Mouse (Mus musculus): ENCODE data around the gene Gm19345. TPM values are rescaled to one million over a fixed set of nuclear protein-coding genes. Genes with fewer than 3 reads are reported as not detected.

The Gm19345 gene
- polyA plus RNA-seq, 1 experiment: not detected

GRCm38 (mm10) chr7:19871943-19872601 is 20.3 kb downstream of the Gm19345 start:
- H3K4me3 ChIP-seq (ENCODE audit: insufficient read depth, low read depth, low read length): no peak overlapping the region
- no peaks in the 10 kb centered on the region for H3K36me3 ChIP-seq (ENCODE audit: control insufficient read depth, insufficient read depth, low read length)
- TF ChIP-seq POLR2A (IDR thresholded peaks at IDR 0.05; ENCODE audit: low read depth, low read length): no peak
- peak; percentile 84 for TF ChIP-seq CTCF (conservative IDR thresholded peaks at IDR 0.05; ENCODE audit: insufficient read depth, insufficient read length, low read depth, low read length)
- WGBS: 45% methylated on average over 5 of the region's 5 CpGs
- peak overlapping the region; percentile 12; the same call in 1 of the 2 replicates for H3K27ac ChIP-seq (ENCODE audit: insufficient read depth, low read depth, low read length)
- H3K4me1 ChIP-seq (ENCODE audit: control insufficient read depth, insufficient read depth, low read length): peaks cover 6% of the 10 kb centered on the region; the same call in 1 of the 2 replicates
- H3K27me3 ChIP-seq (replicated peaks; ENCODE audit: control insufficient read depth, insufficient read depth, low read length): no peaks in the 10 kb centered on the region
- peak; percentile 56 for DNase-seq

GRCm38 (mm10) chr7:19875948-19876682 is 24.3 kb downstream of the Gm19345 start:
- WGBS: 35% methylated on average over 13 of the region's 13 CpGs
- Histone ChIP-seq H3K36me3 (ENCODE audit: control insufficient read depth, insufficient read depth, low read length) (no peaks in the 10 kb centered on the region), H3K27ac (ENCODE audit: insufficient read depth, low read depth, low read length) (no peak overlapping the region), H3K4me1 (ENCODE audit: control insufficient read depth, insufficient read depth, low read length) (peaks cover 6% of the 10 kb centered on the region; the same call in 1 of the 2 replicates), H3K27me3 (replicated peaks; ENCODE audit: control insufficient read depth, insufficient read depth, low read length) (no peaks in the 10 kb centered on the region), H3K4me3 (ENCODE audit: insufficient read depth, low read depth, low read length) (no peak overlapping the region)
- TF ChIP-seq POLR2A (IDR thresholded peaks at IDR 0.05; ENCODE audit: low read depth, low read length) (no peak), CTCF (conservative IDR thresholded peaks at IDR 0.05; ENCODE audit: insufficient read depth, insufficient read length, low read depth, low read length) (peak; percentile 56)
- peak; percentile 71 for DNase-seq

GRCm38 (mm10) chr7:19876781-19877425 is 25.1 kb downstream of the Gm19345 start:
- Histone ChIP-seq H3K27ac (ENCODE audit: insufficient read depth, low read depth, low read length) (no peak overlapping the region), H3K36me3 (ENCODE audit: control insufficient read depth, insufficient read depth, low read length) (no peaks in the 10 kb centered on the region), H3K27me3 (replicated peaks; ENCODE audit: control insufficient read depth, insufficient read depth, low read length) (no peaks in the 10 kb centered on the region), H3K4me3 (ENCODE audit: insufficient read depth, low read depth, low read length) (no peak overlapping the region), H3K4me1 (ENCODE audit: control insufficient read depth, insufficient read depth, low read length) (peaks cover 6% of the 10 kb centered on the region; the same call in 1 of the 2 replicates)
- TF ChIP-seq CTCF (conservative IDR thresholded peaks at IDR 0.05; ENCODE audit: insufficient read depth, insufficient read length, low read depth, low read length) (no peak), POLR2A (IDR thresholded peaks at IDR 0.05; ENCODE audit: low read depth, low read length) (no peak)
- 33% methylated on average over 14 of the region's 14 CpGs for WGBS
- no peak for DNase-seq

GRCm38 (mm10) chr7:19880754-19881153 is 29.0 kb downstream of the Gm19345 start:
- no peak for DNase-seq
- no peak overlapping the region for H3K4me3 ChIP-seq (ENCODE audit: insufficient read depth, low read depth, low read length)
- H3K4me1 ChIP-seq (ENCODE audit: control insufficient read depth, insufficient read depth, low read length): peaks cover 6% of the 10 kb centered on the region; the same call in 1 of the 2 replicates
- H3K27me3 ChIP-seq (replicated peaks; ENCODE audit: control insufficient read depth, insufficient read depth, low read length): no peaks in the 10 kb centered on the region
- no peaks in the 10 kb centered on the region for H3K36me3 ChIP-seq (ENCODE audit: control insufficient read depth, insufficient read depth, low read length)
- no peak overlapping the region for H3K27ac ChIP-seq (ENCODE audit: insufficient read depth, low read depth, low read length)
- TF ChIP-seq CTCF (conservative IDR thresholded peaks at IDR 0.05; ENCODE audit: insufficient read depth, insufficient read length, low read depth, low read length) (no peak), POLR2A (IDR thresholded peaks at IDR 0.05; ENCODE audit: low read depth, low read length) (no peak)
- 78% methylated on average over 8 of the region's 8 CpGs for WGBS

GRCm38 (mm10) chr7:19887849-19888248 is 36.0 kb downstream of the Gm19345 start, which contains the start of gene Ceacam19:
Ceacam19 (minus strand) TSS chr7:19887965.
- WGBS: 54% methylated on average over 7 of the region's 7 CpGs
- no peak for DNase-seq
- TF ChIP-seq CTCF (conservative IDR thresholded peaks at IDR 0.05; ENCODE audit: insufficient read depth, insufficient read length, low read depth, low read length) (no peak), POLR2A (IDR thresholded peaks at IDR 0.05; ENCODE audit: low read depth, low read length) (no peak)
- Histone ChIP-seq H3K4me3 (ENCODE audit: insufficient read depth, low read depth, low read length) (no peak within 1 kb of the TSS), H3K27me3 (replicated peaks; ENCODE audit: control insufficient read depth, insufficient read depth, low read length) (no peaks in the 10 kb centered on the region), H3K27ac (ENCODE audit: insufficient read depth, low read depth, low read length) (no peak within 1 kb of the TSS), H3K36me3 (ENCODE audit: control insufficient read depth, insufficient read depth, low read length) (no peaks in the 10 kb centered on the region), H3K4me1 (ENCODE audit: control insufficient read depth, insufficient read depth, low read length) (no peaks in the 10 kb centered on the region)

- no peak overlapping the region for H3K27ac ChIP-seq (ENCODE audit: insufficient read depth, low read depth, low read length)
- peak; percentile 61 for DNase-seq
- 59% methylated on average over 8 of the region's 8 CpGs for WGBS
- H3K36me3 ChIP-seq (ENCODE audit: control insufficient read depth, insufficient read depth, low read length): no peaks in the 10 kb centered on the region
- no peaks in the 10 kb centered on the region for H3K4me1 ChIP-seq (ENCODE audit: control insufficient read depth, insufficient read depth, low read length)
- TF ChIP-seq CTCF (conservative IDR thresholded peaks at IDR 0.05; ENCODE audit: insufficient read depth, insufficient read length, low read depth, low read length) (peak; percentile 75), POLR2A (IDR thresholded peaks at IDR 0.05; ENCODE audit: low read depth, low read length) (no peak)
- H3K4me3 ChIP-seq (ENCODE audit: insufficient read depth, low read depth, low read length): no peak overlapping the region
- no peaks in the 10 kb centered on the region for H3K27me3 ChIP-seq (replicated peaks; ENCODE audit: control insufficient read depth, insufficient read depth, low read length)
Measured at GRCm38 (mm10) chr7:19889881-19890280, 38.1 kb downstream of the Gm19345 start.

Other genes starting within 250 kb of the Gm19345 start
- 29.0 and 54.8 TPM in 2 replicates for gene Clasrp, start 247.5 kb upstream of the Gm19345 start, polyA plus RNA-seq (2012; rRNA removed)
- 10.4 and 13.3 TPM in 2 replicates for gene Relb, start 222.6 kb upstream of the Gm19345 start, polyA plus RNA-seq (2012; rRNA removed)
- 144 and 182 TPM in 2 replicates for gene Clptm1, start 187.0 kb upstream of the Gm19345 start, polyA plus RNA-seq (2012; rRNA removed)
- gene Apoc2, start 174.1 kb upstream of the Gm19345 start, polyA plus RNA-seq (2012; rRNA removed): 0.42 and 0.57 TPM in 2 replicates
- not detected in 2 replicates for gene Gm44805, start 170.6 kb upstream of the Gm19345 start, polyA plus RNA-seq (2012; rRNA removed)
- 0.29 TPM in 1 of 2 replicates, not detected in the other for gene Apoc4, start 170.5 kb upstream of the Gm19345 start, polyA plus RNA-seq (2012; rRNA removed)
- gene Apoc1, start 159.3 kb upstream of the Gm19345 start, polyA plus RNA-seq (2012; rRNA removed): 12.2 and 16.5 TPM in 2 replicates
- 922 and 939 TPM in 2 replicates for gene Apoe, start 152.8 kb upstream of the Gm19345 start, polyA plus RNA-seq (2012; rRNA removed)
- 83.9 and 86.3 TPM in 2 replicates for gene Tomm40, start 136.6 kb upstream of the Gm19345 start, polyA plus RNA-seq (2012; rRNA removed)
- 44.5 and 47.7 TPM in 2 replicates for gene Nectin2, start 101.5 kb upstream of the Gm19345 start, polyA plus RNA-seq (2012; rRNA removed)
- 237 and 272 TPM in 2 replicates for gene Bcam, start 81.0 kb upstream of the Gm19345 start, polyA plus RNA-seq (2012; rRNA removed)
- gene Cblc, start 55.2 kb upstream of the Gm19345 start, polyA plus RNA-seq (2012; rRNA removed): 24.4 and 32.6 TPM in 2 replicates
- gene Bcl3, start 29.2 kb upstream of the Gm19345 start, polyA plus RNA-seq (2012; rRNA removed): 10.3 and 14.4 TPM in 2 replicates
- gene Ceacam16, start 9.3 kb downstream of the Gm19345 start, polyA plus RNA-seq (2012; rRNA removed): 0.14 and 0.16 TPM in 2 replicates
- gene Ceacam19, start 36.0 kb downstream of the Gm19345 start, polyA plus RNA-seq (2012; rRNA removed): 0.11 and 0.25 TPM in 2 replicates
- 10.9 and 12.3 TPM in 2 replicates for gene Pvr, start 69.2 kb downstream of the Gm19345 start, polyA plus RNA-seq (2012; rRNA removed)
- 0.14 and 0.31 TPM in 2 replicates for gene Igsf23, start 98.8 kb downstream of the Gm19345 start, polyA plus RNA-seq (2012; rRNA removed)
- gene Ceacam20, start 113.4 kb downstream of the Gm19345 start, polyA plus RNA-seq (2012; rRNA removed): 0.03 TPM in 1 of 2 replicates, not detected in the other
- gene Nlrp9b, start 139.5 kb downstream of the Gm19345 start, polyA plus RNA-seq (2012; rRNA removed): not detected in 2 replicates
- not detected in 2 replicates for gene Vmn1r91, start 247.7 kb downstream of the Gm19345 start, polyA plus RNA-seq (2012; rRNA removed)